Mouse (Mus musculus) adrenal gland, adult 8-10 months (tissue): ENCODE measurements around the gene Tmeff1. TPM values are rescaled to one million over a fixed set of nuclear protein-coding genes. Genes with fewer than 3 reads are reported as not detected.

Source experiments
- DNase-seq: peaks from one replicate; pipeline ENCODE4 v3.0.0; 2022
- total RNA-seq, 4 experiments: library from RNA; stranded (reverse); gene quantifications; 2 replicates each; pipeline ENCODE4 v1.2.4; 2022

Gene Tmeff1
- 10 to 100 TPM in 1 of 4 experiments, 1 to 10 TPM in 3; 5.1 to 11.5 (median 7.9) TPM for total RNA-seq

DNA sequence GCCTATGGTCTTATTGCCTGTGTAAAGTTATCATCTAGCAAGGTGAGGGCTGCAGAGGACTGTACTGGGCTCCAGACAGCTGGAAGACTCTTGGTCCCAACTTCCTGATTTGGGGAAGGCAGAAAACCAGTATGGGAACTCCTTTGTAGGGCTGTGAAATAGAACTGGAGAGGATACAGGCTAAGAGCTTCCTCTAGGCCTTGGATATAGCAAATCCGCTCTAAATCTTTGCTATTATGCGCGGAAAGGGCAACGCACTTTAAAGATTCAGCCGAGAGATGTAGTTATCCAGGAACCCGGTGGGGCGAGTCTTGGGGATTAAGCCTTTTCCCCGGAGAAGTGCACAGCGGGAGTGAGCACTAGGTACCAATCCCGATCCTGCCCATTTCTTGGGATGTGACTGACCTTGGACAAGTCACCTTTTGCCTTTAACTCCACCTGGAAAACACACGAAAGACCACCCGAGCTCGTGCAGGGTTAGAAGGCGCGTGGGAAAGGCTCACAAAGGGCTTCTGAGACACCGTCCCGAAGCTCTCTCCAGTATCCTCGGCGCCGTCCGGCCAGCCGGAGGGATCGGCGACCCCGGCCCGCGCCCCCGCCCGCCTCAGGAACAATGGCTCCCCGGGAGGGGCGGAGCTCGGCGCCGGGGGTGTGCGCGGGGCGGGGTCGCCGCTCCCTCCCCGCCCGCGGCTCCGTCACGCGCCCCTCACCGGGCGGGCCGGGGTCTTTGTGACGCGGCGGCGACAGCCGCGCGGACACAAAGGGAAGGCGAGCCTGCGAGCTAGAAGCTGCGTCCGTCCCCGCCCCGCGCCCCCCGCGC lies at the start of gene Tmeff1:
Gene Tmeff1, plus strand, starts transcription at position 754 of the 820 bp plus-strand sequence.
- no peak for DNase-seq

GRCm38 (mm10) chr4:48536275-48536674 lies 48.7 kb upstream of the Tmeff1 start:
- no peak for DNase-seq

DNA sequence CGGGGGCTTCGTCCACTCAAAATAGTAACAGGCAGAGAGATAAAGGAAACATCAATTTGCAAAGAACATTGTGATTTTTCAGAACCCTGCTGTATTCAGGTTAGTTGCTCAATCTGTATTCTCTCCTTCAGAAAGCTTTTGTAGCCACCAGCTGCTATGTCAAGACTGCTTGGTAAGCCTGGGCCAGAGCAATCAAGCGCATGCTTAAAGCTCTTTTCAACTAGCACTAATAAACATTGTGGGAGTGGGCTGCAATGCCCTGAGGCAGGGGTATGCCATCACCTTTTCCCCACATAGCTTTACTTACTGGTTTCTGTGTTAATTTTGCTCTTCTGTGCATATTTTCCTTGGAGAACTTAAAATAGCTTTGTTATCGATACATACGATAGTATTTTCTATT lies 48.0 kb upstream of the Tmeff1 start:
- no peak for DNase-seq

DNA sequence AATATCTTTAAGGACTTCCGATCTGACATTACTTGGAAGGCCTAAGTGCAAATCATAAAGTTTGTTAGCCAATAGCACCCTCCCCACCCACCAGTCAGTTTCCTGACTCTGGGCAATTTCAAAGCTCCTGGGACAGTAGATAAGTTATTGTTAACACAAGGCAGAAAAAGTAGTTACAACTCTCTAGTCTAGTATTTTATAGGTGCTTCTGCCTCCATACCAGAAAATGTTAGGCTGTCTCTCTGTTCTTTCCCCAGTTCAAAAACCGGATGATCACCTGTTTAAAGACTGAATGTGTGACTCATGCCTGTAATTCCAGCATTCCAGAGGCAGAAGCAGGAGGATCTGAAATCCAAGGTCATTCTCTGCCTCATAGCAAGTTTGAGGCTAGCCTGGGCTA lies 46.4 kb upstream of the Tmeff1 start:
- DNase-seq, result no peak

DNA sequence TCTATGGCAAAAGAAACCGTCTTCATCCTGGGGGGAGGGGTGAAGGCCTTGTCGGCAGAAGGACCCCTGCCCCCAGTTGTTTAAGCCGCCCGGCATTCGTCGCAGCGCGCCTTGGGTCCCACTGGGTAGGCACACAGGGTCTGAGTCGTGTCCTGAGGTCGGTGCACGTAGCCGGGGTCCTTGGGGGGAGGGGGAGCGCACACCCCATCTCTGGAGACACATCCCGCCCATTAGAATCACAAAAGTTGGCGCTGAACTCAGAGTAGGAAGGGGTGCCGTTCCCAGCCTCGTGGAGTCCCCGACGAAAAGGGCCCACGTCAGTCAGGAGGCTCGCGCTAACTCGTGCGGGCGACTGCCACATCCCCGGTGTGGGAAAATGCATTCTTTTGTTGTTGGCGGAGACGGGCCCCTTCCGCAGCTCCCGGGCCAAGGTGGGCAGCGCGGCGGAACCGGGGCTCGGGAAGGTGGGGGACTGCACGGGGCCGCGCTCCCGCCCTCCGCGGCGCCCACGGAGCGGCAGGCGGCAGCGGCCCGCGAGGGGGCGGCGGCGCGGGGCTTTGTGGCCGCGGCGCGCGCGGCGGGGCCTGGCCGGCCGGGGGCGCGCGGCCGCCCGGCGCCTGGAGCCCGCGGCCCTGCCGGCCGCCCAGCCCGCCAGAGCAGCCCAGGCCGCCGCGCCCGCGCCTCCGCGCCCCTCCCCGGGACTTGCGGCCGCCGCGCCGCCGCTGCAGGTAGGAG lies 45.0 kb upstream of the Tmeff1 start, which contains the start of gene Msantd3:
Gene Msantd3, plus strand, starts transcription at position 95 of the 735 bp plus-strand sequence.
- no peak for DNase-seq

GRCm38 (mm10) chr4:48540576-48541111 lies 44.3 kb upstream of the Tmeff1 start:
- no peak for DNase-seq

DNA sequence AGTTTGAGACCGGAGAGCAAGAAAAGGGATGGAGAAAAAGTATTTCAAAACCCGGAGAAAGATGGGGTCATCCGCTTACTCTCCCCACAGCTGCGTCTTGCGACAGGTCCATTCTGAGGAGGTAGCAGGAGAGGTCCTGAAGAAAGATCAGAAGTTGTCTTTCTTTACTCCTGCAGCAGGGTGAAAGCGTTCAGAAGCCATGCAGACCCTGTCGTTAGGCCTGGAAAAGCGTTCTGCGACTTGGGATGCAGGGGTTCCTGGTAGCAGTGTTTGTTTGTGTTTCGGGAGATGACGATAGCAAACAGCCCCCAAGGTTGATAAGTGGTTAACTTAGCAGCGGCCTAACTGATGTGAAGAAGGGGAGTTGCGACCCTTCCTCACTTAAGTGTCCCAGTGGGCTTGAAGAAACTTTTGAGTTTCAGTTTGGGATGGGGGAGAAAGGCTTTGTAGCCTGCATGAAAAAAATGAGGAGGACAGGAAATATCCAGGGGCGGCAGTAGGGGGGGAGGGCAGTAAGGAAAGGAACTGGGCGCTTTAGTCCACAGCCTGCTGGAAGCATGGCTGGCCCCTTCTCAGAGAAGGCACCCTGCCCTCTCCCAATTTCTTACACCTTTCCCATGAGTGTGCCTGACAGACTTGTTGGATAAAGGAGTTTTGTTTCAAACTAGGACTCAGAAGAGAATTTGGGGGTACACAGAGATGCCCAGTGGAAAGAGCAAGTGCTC lies 43.3 kb upstream of the Tmeff1 start:
- DNase-seq, result no peak

DNA sequence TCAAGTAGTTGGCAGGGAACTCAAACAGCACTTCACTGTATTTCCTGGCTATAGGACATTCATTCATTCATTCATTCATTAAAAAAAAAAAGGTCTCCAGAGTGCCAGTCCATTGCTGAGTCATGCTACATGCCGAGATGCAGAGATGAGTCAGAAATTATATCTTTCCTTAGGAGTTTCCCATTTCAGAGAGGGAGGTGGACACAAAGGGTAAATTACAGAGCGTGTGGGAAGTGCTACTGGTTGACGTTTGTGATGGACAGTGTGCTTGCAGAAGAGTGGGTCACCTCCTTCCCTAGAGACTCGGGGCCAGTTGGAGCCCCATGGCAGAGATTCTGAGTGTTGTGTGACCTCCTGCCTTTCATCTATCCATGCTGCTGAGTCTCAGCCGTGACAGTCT lies 42.6 kb upstream of the Tmeff1 start:
- DNase-seq, result no peak

DNA sequence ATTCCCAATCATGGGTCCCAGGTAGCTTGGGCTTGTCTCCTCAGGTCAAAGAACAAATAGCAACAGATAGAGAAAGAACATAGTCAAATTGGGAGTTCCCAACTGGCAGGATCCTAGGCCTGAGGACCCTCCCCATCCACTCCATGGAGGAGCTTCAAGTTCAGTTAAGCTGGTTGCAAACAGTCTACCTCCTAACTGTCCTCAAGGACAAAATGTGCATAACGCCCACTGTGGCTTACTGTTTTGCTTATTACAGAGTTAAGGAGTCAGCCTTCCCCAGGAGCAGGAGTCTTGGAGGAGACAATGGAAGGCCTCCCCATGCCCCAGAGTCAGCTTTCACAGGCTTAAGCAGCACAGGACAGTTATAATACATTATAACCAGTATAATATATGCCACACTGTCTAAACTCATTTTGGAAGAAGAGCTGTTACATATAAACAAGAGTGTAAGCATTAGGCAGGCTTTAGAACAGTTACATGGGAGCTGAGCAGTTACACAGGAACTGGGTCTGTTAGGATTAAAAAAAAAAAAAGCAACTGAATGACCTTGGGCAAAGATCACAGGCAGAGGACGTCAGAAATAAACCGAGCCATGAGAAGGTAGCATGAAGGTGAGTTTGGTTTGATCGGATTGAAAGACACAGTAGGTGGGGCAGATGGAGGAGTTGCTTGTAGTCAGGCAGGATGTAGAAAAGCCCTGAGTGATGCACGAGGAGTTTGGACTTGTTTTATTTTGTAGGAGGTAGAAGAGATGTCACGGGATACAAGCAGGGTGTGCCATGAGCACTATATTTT lies 41.7 kb upstream of the Tmeff1 start:
- no peak for DNase-seq

GRCm38 (mm10) chr4:48544141-48544540 lies 40.8 kb upstream of the Tmeff1 start:
- no peak for DNase-seq

DNA sequence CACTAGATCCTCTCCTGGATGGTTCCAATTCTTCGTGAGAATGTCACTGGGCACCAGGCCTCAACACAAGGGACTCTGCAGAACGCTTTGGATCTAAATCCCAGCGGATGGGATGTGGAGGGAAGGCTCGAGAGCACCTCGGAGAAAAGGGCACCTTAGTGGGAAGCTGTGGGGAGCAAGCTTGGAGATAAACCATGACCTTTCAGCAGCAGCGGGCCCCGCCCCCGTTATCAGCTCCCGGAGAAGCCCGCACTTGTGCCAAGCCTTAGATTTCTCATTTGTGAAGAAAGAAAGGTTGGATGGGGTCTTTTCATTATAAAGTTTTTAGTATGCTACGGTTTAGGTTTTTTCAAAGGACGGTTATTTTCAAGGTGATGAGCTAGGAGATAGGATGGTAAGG lies 39.0 kb upstream of the Tmeff1 start:
- DNase-seq, result no peak

DNA sequence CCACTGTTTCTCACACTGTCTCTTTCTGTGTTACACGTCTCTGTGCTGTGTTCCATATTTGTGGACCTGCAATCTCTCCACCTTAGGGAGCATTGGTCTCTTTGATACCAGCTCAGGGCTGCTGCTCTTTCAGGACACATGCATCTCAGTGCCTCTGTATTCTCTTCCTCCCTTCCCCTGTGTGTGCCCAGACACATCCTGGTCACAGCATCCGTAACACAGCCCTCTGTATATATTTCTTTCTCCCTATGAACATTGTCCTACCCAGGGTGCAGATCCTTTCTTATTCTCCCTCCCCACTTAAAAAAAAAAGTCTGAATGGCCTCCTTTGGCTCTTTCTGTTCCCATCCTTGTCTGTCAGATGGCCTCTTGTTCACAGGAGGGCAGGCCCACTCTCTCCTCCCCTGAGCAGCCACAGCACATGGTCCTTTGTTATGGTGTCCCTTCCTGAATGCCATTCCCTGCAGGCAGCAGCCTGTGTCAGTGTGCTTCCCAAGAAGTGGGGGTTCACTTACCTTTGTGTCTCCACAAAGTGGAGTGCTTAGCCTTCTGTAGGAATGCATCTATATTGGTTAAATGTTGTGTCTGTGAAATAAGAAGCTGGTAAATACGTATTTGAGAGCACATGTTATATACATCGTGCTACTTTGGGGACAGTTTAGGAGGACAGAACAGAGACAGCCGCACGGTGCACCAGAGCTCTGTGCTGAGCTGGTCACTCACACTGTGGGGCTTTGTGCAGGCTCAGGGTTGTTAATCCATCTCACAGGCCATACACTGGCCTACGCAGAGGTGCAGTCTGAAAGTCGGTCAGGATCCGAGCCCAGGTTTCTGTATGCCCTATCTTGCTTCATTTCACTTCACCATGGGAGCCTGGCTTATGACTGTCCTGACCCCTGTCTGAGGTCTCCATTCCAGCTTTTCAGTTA lies 38.1 kb upstream of the Tmeff1 start:
- DNase-seq, result no peak

DNA sequence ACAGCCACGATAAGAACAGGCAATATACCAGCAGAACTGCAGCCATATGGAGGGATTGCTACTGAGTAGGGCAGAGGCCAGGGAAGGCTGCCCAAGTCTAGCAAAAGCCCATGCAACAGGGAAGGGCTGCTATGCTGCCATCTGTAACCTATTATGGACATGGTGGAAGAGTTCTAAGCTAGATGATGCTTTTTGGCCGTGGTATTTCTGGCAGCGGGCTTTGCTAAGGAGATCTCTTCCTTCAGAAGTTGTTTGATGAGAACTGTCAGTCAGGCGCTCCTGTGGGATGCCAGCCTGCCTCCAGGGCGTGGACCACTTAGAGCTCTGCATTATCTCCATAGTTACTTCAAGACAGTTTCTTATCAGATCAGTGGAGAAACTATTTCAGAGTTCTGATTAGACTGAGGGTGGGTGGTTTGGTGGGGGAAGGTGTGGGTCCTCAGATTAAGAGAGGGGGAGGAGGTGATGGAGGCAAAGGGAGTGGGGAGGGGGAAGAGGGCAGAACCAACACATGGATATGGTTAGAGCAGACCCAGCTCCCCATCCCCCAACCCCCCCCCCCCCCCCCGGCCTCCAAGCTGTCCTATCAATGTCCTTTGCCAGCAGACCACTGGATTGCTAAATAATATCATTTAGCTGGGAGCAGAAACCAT lies 36.5 kb upstream of the Tmeff1 start:
- DNase-seq, result no peak

GRCm38 (mm10) chr4:48549661-48550060 lies 35.3 kb upstream of the Tmeff1 start:
- DNase-seq, result no peak

DNA sequence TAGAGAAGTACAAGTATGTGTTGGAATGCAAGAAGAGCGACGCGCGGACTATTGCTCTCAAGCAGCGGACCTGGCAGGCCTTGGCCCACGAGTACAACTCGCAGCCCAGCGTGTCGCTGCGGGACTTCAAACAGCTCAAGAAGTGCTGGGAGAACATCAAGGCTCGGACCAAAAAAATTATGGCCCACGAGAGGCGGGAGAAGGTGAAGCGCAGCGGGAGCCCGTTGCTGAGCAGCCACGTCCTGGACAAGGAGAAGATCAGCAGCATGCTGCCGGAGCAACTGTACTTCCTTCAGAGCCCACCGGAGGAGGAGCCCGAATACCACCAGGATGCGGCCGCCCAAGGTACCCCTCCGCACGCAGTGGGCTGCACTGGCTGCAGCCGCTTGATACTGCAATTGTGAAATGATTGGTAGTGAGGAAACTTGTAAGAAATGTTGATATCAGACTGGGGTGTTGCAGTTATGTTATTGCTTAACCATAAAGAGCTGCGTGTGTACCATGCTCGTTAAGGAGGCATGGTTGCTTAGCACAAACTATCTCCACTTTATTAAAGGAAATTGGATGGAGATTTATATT lies 32.4 kb upstream of the Tmeff1 start:
- DNase-seq, result no peak

DNA sequence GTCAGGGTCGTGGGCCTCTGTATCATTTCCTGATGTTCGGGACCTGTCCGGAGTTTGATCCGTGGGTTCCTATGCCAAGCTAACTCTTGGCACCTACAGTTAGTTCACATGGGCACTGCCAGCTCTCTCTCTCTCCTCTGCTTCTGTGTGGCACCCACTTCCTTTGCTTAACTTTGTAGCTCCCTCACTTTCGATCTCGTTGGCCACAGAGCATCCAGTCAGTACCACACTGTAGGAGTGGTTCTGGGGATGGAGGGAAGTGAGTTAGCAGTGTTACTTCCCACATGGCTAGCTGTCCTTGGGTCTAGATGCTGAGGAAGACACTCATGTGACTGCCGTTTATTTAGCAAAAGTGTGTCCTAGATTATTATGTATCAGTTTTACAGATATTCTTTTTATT lies 30.8 kb upstream of the Tmeff1 start:
- no peak for DNase-seq

GRCm38 (mm10) chr4:48555729-48556128 lies 29.2 kb upstream of the Tmeff1 start:
- no peak for DNase-seq

- DNase-seq, result no peak
These were observed 25.3 kb upstream of the Tmeff1 start for GRCm38 (mm10) chr4:48559652-48560051.

GRCm38 (mm10) chr4:48561824-48562223 lies 23.1 kb upstream of the Tmeff1 start:
- DNase-seq, result no peak

DNA sequence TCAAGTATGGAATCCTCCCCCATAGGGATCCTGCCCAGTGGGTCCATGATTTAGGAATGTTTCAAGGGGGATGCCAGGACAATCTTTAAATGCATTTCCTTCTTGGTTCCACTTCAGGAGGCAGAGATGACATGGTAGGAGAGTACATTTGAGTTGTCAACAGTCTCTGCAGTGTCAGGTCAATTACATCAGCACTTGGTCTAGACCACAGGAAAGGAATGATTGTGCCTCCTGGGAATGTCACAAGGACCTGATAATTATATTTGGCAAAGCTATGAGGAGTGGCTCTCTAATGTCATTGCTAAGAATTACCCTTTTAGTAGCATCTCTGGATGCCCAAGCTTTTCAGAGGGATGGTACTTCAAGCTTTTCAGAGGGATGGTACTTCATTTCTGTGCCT lies 20.0 kb upstream of the Tmeff1 start:
- no peak for DNase-seq
